Mouse (Mus musculus) heart, postnatal 4 days (tissue): ENCODE results near the gene Skap1. TPM values are rescaled to one million over a fixed set of nuclear protein-coding genes. Genes with fewer than 3 reads are reported as not detected.
A peak's percentile ranks its signal among the peaks of the same experiment; 100 is the strongest.

Source experiments
- DNase-seq: peaks from one replicate; pipeline ENCODE4 v3.0.0; 2021
- total RNA-seq, 2 experiments: library from RNA; stranded (reverse); gene quantifications; 2 replicates each; pipeline ENCODE4 v1.2.3; 2021

Gene Skap1
- total RNA-seq, 2 experiments from 2014 or later = 0.29 TPM; not detected in 1

DNA sequence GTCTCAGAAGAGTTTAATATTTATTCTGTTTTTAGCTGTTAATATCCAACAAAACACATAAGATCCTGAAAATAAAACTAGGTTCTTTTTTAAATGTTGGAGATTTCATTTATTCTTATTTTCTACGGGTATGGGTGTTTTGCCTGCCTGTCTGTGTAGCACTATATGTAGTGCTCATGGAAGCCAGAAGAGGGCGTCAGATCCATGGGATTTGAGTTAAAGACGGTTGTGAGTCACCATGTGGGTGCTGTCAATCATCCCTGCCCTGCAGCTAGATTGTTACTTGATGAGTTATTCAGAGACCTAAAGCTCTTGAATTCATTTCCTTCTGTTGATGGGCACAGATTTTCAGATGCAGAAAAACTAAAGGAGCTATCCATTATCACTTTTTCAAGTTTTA lies 108.1 kb downstream of the Skap1 start:
- no peak for DNase-seq

DNA sequence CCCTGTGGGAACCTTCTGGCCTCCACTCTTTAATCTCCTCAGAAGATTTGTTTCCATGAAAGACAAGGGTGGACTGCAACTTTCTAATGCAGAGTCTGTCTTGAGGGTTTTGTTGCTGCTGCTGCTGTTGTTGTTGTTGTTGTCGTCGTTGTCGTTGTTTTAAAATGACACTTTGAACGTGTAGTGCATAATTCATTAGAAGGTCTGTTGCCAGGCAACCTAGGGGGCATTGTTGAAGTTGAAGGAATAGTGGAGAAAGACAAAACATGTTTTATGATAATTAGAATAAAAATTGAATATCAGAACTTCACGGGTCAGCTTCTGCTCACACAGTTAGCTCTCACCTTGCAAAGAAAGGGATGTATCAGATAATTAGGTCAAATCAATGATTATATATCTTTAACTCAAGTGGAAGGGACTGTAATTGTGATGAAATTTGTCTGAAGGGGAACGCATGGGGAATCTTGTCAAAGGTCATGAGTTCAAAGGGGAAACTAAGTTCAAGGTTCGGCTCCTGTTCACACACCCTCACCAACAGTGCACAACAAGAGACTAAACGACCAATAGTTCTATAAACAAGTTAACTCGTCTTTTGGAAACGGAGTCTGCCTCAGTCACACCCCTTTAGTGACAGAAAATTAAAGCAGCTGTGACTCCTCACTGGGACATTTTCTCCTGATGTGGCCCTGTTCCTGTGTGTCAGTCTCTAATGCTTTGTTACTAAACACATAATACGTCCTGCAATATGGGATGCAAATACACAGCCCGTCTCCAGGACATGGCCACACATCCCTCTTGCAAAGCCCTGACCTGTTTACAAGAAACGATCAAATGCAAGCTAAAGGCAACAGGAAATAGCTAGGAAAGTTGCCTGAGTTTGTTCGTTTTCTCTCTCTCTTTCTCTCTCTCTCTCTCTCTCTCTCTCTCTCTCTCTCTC lies 112.4 kb downstream of the Skap1 start:
- DNase-seq = no peak

GRCm38 (mm10) chr11:96578551-96579283 lies 114.3 kb downstream of the Skap1 start:
- no peak for DNase-seq

GRCm38 (mm10) chr11:96581604-96582384 lies 117.4 kb downstream of the Skap1 start:
- peak; percentile 36 for DNase-seq

DNA sequence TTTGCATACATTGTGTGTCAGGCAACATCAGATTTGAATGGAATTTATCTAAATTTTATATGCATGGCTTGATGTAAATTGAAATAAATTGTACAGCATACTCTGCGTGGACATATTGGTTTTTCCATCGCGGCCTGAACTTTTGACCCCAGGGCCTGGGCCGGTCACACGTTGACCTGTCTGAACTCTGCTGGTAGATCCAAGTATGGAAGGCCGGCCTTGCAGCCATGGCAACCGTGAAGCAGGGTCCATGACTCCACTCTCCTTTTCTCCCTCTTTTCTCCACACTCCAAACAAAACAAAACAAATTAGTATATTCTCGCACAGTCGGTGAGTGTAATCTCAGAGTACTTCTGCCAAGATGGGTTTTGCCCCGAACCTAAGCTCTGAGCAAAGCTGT lies 118.2 kb downstream of the Skap1 start:
- no peak for DNase-seq

- DNase-seq = no peak
Measured at GRCm38 (mm10) chr11:96589828-96590227, 125.4 kb downstream of the Skap1 start.

- no peak for DNase-seq
Measured at GRCm38 (mm10) chr11:96595890-96596289, 131.5 kb downstream of the Skap1 start.

DNA sequence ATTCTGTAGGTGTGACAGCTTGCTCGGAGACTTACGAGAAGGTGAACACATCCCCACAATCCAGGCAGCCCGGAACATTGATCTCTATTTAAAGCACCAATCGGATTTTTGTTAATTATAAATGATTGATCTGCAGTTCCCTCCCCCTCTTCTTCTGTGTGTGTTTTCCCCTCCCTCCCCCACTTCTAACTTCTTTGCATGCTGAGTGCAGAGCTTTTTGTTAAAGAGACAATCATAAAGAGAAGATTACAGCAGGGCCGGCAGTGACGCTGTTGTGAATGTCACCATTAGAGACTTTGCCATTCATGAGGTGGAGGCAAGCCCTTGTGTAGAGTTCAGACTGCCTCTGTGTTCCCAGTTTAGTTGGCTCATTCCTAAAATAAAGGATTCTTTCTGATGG lies 131.9 kb downstream of the Skap1 start:
- no peak for DNase-seq

GRCm38 (mm10) chr11:96602806-96603205 lies 138.4 kb downstream of the Skap1 start:
- DNase-seq = no peak

GRCm38 (mm10) chr11:96604306-96604705 lies 139.9 kb downstream of the Skap1 start:
- DNase-seq = no peak

DNA sequence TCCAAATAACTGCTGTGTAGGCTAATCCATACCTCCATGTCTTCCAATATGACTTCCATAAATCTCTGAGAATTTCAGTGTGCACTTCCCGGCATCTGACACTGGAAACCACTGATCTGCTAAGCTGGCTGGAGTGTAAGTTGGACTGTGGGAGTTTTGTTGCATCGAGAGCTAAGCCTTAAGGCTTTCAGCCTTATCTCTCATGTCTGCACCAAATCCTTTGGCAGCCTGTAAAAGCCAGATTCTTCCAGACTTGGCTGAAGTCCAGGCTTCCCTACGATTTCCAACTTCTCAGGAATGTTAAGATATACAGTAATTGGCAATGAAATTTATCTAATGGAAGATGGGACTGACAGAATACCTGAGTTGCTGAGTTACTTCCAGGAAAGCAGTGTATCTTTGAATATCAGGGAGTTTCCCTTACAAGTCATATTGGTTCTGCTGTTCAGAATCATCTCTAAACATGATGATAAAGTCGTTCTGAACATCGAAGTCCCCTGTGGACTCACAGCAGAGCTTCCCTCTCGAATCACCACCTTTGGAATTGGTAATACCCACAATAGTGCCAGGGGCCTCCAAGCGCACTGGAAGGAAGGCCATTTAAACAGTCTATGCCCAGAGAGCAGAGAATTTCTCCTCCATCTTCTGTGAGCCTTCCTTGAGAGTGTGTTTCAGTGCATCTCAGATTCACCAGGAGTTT lies 140.5 kb downstream of the Skap1 start:
- peak; percentile 27 for DNase-seq

DNA sequence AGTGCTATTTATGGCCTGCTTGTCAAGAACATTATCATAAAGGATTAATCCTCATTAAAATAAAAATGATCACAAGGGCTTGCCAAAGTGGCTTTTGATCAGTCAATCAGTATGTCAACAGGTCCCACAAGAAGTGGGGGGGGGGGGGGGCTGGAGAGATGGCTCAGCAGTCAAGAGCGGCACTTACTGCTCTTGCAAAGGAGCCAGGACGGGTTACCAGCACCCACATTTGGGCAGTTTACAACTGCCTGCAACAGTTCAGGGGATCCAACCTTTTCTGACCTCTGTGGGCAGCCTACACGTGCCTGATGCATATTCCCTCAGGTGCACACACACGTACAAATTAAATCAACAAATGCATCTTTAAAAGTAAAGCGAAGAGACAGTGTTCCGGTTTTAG lies 141.1 kb downstream of the Skap1 start:
- DNase-seq = no peak

DNA sequence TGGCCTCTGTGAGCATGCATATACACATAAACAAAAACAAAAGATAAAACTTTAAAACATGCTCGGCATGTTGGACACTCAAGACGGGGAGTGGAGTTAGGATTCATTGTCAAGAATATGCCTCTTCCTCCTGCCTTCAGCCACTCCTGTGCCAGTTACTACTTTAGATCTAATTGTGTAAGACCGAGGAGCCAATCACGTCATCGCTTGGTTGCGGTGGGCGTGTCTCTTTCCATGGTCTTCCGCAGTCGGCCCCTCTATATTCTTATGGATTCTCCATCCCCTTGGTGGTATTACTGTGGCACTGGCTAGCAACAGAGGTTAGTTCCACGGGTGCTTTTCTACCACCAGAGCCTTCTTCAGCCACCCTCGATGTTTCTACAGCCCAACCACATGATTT lies 148.2 kb downstream of the Skap1 start:
- DNase-seq = no peak

GRCm38 (mm10) chr11:96616792-96617191 lies 152.4 kb downstream of the Skap1 start:
- DNase-seq = no peak

DNA sequence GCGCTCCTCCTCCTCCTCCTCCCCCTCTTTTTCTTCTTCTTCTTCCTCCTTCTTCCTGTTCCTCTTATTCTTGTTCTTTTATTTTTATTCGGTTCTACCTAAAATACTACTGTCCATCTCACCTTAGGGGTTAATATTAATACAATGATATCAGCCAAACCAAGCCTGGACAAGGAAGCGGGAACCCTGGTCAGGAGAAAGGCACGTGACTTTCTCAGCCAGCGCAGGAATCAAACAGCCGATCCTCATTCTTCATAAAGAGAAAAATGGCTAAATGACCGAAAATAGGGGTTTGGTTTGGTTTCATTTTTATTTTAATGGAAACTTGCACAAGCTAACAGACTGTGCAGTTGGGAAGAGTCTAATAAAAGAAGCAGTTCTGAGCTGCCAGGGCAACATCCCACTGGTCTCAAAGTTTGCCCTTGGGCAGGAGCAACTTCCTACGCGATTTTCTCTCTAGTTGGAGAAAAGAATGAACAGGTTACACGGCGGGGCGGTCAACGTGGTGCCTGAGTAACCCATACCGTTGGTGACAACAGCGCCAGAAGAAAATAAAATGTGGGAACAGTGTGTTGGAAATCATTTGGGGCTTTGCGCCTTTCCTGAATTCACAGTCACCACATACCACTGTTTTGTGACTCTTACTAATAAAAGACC lies 154.5 kb downstream of the Skap1 start:
- DNase-seq = no peak

- DNase-seq = no peak
Measured at GRCm38 (mm10) chr11:96619576-96619975, 155.2 kb downstream of the Skap1 start.

GRCm38 (mm10) chr11:96620006-96620405 lies 155.6 kb downstream of the Skap1 start:
- no peak for DNase-seq

DNA sequence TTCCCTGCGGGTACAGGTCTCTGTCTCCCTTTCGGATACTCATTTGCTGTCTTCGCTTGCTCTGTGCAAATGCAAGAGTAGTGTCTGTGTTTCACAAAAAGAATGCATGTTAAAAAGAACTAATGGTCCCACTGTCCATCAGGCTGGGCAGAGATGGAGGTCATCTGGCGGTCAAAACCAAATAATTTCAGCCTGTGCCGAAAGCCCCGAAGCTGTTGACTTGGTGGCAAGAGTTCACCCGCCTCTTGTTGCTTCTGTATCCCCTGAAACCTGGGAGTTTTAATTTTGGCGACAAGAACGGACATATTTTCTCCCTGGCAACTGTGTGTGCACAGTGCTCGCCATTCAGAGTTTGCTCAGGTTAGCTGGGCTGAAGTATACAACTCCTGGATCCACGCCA lies 156.3 kb downstream of the Skap1 start:
- DNase-seq = no peak

DNA sequence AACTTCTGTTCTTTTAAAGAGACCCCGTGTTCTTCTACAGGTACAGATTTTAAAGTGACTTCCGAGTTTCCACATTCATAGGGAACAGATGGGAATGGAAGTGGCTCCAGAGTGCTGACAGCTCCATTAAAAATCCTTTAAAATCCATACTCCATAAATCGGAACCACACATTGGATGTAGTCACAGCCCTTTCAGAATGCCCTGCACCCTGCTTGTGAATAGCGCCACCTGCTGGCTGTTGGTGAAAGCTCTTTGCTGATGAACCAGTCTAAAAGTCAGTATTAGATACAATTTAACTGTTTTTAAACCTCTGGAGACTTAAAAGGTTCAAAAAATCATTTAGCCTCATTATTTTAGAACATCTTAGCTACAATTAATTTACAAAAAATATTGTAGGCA lies 156.8 kb downstream of the Skap1 start:
- peak; percentile 86 for DNase-seq

DNA sequence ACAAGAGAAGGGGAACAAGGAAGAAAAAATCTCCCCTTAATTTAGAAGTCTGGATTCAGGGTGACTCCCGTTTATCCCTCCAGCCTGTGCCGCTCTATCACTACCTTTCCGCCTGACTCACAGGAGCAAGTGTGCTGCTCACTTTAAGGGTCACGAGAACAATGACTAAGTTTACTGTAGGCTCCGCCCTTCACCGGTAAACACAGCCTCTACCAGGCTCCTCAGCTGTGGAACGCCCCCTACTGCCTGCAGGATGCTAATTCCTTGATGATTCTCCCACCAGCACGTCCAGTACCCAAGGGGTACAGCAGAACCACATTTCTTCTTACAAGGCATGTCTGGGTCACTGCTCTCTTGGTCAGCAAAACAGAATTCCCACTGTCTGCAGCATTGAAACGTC lies 158.4 kb downstream of the Skap1 start:
- peak; percentile 61 for DNase-seq

DNA sequence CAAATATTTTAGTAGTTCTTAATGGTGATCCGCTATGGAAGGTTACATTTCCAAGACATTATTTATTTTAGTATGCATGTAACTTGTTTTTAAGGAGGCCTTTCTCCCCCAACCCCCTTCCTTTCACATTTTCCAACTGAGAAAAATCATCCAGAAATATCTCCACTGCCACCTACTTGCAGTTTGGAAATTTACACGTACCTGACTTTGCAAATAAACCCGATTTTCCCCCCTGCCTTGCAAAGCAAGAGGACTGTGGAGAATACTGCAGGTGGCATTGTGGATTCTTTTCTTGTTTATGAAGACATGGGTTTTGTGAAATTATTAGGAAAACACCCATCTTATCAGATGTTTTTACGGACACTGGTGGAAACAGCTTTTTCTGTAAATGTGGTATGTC lies 160.0 kb downstream of the Skap1 start:
- DNase-seq = no peak

DNA sequence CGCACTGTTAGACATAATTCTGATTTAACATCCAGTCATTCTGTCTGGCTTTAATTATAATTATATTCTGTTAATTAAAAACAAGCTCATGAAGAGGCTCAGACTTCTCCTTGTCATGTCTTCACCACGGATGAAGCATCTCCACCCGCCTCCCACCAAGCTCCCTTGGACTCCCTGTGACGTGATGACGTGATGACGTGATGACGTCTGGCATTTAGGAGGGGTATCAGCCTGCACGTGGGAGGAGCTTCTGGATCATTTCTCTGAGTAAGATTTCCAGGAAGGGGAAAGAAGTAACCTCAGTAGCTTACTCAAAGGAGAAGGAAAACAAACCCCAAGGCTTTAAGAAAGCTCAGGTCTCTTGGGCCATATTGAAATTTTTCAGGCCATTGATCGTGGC lies 165.4 kb downstream of the Skap1 start:
- DNase-seq = peak; percentile 32
